Mouse (Mus musculus): ENCODE data around the gene Asap3.

DNA sequence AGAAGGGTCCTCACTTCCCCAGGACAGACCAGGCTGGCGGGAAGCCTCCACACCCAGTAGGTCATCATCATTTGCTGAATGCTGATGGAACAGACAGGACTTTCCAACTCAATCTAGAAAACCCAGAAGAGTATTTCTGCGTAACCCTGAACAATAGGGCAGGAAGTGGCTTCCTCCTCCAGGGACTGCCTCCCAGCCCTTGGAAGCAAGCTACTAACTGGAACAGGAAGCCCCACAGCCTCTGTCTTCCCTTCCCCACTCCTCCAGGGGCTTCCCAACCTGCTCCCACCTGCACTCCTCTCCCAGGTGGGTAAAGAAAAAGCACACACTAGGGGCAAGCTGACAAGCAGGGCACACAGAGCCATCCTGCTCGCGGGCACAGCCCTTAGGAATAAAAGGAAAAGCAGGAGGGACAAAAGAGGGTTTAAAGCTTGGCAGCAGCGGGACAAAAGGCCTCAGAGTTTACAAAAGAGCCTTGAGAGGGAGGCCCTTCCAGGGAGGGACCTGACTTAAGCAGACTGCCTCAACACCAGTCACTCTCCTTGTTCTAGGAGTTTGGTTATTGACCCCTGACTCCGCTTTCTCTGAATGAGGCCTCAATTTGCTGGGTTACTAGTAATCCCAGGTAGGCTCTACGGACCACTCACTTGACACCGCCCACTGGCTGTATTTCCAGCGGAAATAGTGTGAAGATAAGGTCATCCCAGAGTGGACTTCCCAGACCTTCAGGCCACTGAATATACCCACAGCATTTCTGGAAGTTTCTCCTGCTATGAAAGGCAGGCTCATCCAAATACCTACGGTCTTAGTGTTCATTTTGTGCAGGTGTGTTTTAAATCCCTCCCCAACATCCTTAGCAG is 76.7 kb downstream of the Asap3 start:
- TF ChIP-seq CTCF (IDR thresholded peaks at IDR 0.05; ENCODE audit: borderline replicate concordance, insufficient read depth, low read depth, low read length) (no peak), POLR2A (IDR thresholded peaks at IDR 0.05; ENCODE audit: borderline replicate concordance, insufficient read depth, low read length) (no peak)
